ENCODE assay signal across 12 mouse cellular contexts in genomic region chr19:7170916-7171315, GRCm38 (mm10). TPM values are rescaled to one million over a fixed set of nuclear protein-coding genes. Genes with fewer than 3 reads are reported as not detected.
DNase-seq lines count a peak whose midpoint lies in the region; ATAC-seq and TF ChIP-seq lines count a peak whose summit lies in the region.
"Had no signal": no experiment of that assay in that cellular context is flagged by ENCODE, and none has a peak within 500 bp of the region (broad histone marks: within the 10 kb centered on the region; RNA-seq: fewer than 3 reads in every experiment).

No protein-coding gene starts in this region.

- H3K4me2 ChIP-seq in forebrain, embryonic 12.5 days: 0 out of 2 replicates have a peak overlapping the region, but pooled peaks have one; percentile 41
- no peak overlapping the region for H3K4me2 ChIP-seq in forebrain, embryonic 14.5 days (ENCODE audit: low read length)
- no peak overlapping the region for H3K4me2 ChIP-seq in hindbrain, embryonic 12.5 days (replicated peaks)
- H3K4me2 ChIP-seq in hindbrain, postnatal 0 days (ENCODE audit: low read depth, low read length): no peak overlapping the region

- peaks cover 46% of the 10 kb centered on the region for H3K4me1 ChIP-seq in forebrain, embryonic 12.5 days
- peaks cover 25% of the 10 kb centered on the region for H3K4me1 ChIP-seq in forebrain, embryonic 14.5 days (ENCODE audit: control insufficient read depth, insufficient read depth, low read length)
- peaks cover 43% of the 10 kb centered on the region for H3K4me1 ChIP-seq in hindbrain, embryonic 12.5 days
- peaks cover 14% of the 10 kb centered on the region for H3K4me1 ChIP-seq in hindbrain, postnatal 0 days (ENCODE audit: insufficient read depth, low read length)
- H3K4me1 ChIP-seq in E14TG2a.4 (replicated peaks; ENCODE audit: low read depth, low read length): peaks cover 65% of the 10 kb centered on the region
- peaks cover 48% of the 10 kb centered on the region for H3K4me1 ChIP-seq in embryonic facial prominence, embryonic 10.5 days

- WGBS in forebrain, embryonic 12.5 days: 72% methylated on average over 6 of the region's 6 CpGs
- 81% methylated on average over 6 of the region's 6 CpGs for WGBS in forebrain, embryonic 14.5 days
- WGBS in hindbrain, embryonic 12.5 days: 71% methylated on average over 6 of the region's 6 CpGs
- WGBS in hindbrain, postnatal 0 days: 79% methylated on average over 6 of the region's 6 CpGs
- WGBS in embryonic facial prominence, embryonic 10.5 days: 74% methylated on average over 6 of the region's 6 CpGs

- no peak overlapping the region for H3K4me3 ChIP-seq in forebrain, embryonic 12.5 days (replicated peaks)
- H3K4me3 ChIP-seq in forebrain, embryonic 14.5 days (ENCODE audit: low read depth, low read length): no peak overlapping the region
- H3K4me3 ChIP-seq in hindbrain, embryonic 12.5 days: no peak overlapping the region
- H3K4me3 ChIP-seq in hindbrain, postnatal 0 days (ENCODE audit: low read length): no peak overlapping the region
- peak overlapping the region; percentile 5; the same call in 1 of the 2 replicates for H3K4me3 ChIP-seq in E14TG2a.4 (replicated peaks; ENCODE audit: low read length)
- peak overlapping the region; percentile 34; the same call in 1 of the 2 replicates for H3K4me3 ChIP-seq in embryonic facial prominence, embryonic 10.5 days
- H3K4me3 ChIP-seq: left cerebral cortex, adult 2 months had no signal

- no peaks in the 10 kb centered on the region for H3K36me3 ChIP-seq in forebrain, embryonic 12.5 days (replicated peaks)
- no peaks in the 10 kb centered on the region for H3K36me3 ChIP-seq in forebrain, embryonic 14.5 days (ENCODE audit: control insufficient read depth, insufficient read depth, low read length)
- H3K36me3 ChIP-seq in hindbrain, embryonic 12.5 days: no peaks in the 10 kb centered on the region
- H3K36me3 ChIP-seq in hindbrain, postnatal 0 days (ENCODE audit: insufficient read depth, low read length): no peaks in the 10 kb centered on the region
- no peaks in the 10 kb centered on the region for H3K36me3 ChIP-seq in E14TG2a.4 (ENCODE audit: insufficient read depth, low read length)
- no peaks in the 10 kb centered on the region for H3K36me3 ChIP-seq in embryonic facial prominence, embryonic 10.5 days (replicated peaks)

- no peaks in the 10 kb centered on the region for H3K9me3 ChIP-seq in forebrain, embryonic 12.5 days
- no peaks in the 10 kb centered on the region for H3K9me3 ChIP-seq in forebrain, embryonic 14.5 days (replicated peaks; ENCODE audit: control insufficient read depth, low read length)
- no peaks in the 10 kb centered on the region for H3K9me3 ChIP-seq in hindbrain, embryonic 12.5 days (replicated peaks)
- no peaks in the 10 kb centered on the region for H3K9me3 ChIP-seq in hindbrain, postnatal 0 days (ENCODE audit: low read length)
- no peaks in the 10 kb centered on the region for H3K9me3 ChIP-seq in E14TG2a.4 (ENCODE audit: low read length)
- H3K9me3 ChIP-seq in embryonic facial prominence, embryonic 10.5 days: no peaks in the 10 kb centered on the region

- DNase-seq in forebrain, embryonic 14.5 days (ENCODE audit: low spot score): no peak
- DNase-seq in hindbrain, postnatal 0 days (ENCODE audit: low spot score): no peak
- no peak for DNase-seq in embryonic facial prominence, embryonic 10.5 days (ENCODE audit: low spot score)
- DNase-seq in lung, postnatal 36 days: no peak
- DNase-seq: cerebellum, adult 9-10 months; heart, postnatal 36 days; lung, adult 2 months; thymus, adult 2 months had no signal

- H3K27me3 ChIP-seq in forebrain, embryonic 12.5 days: peaks cover 36% of the 10 kb centered on the region
- H3K27me3 ChIP-seq in forebrain, embryonic 14.5 days (replicated peaks; ENCODE audit: control insufficient read depth, insufficient read depth, low read length): no peaks in the 10 kb centered on the region
- H3K27me3 ChIP-seq in hindbrain, embryonic 12.5 days: peaks cover 40% of the 10 kb centered on the region
- no peaks in the 10 kb centered on the region for H3K27me3 ChIP-seq in hindbrain, postnatal 0 days (ENCODE audit: insufficient read depth, low read length)
- H3K27me3 ChIP-seq in E14TG2a.4 (ENCODE audit: insufficient read depth, low read length): peaks cover 50% of the 10 kb centered on the region
- peaks cover 79% of the 10 kb centered on the region for H3K27me3 ChIP-seq in embryonic facial prominence, embryonic 10.5 days (replicated peaks; ENCODE audit: low read depth, poor library complexity, severe bottlenecking)

- 0 out of 2 replicates have a peak overlapping the region, but pooled peaks have one; percentile 87 for H3K27ac ChIP-seq in forebrain, embryonic 12.5 days
- no peak overlapping the region for H3K27ac ChIP-seq in forebrain, embryonic 14.5 days (ENCODE audit: low read depth, low read length)
- H3K27ac ChIP-seq in hindbrain, embryonic 12.5 days: 0 out of 2 replicates have a peak overlapping the region, but pooled peaks have one; percentile 23
- H3K27ac ChIP-seq in hindbrain, postnatal 0 days: no peak overlapping the region
- H3K27ac ChIP-seq in embryonic facial prominence, embryonic 10.5 days (replicated peaks): peak overlapping the region; percentile 79; the same call in 1 of the 2 replicates
- H3K27ac ChIP-seq: left cerebral cortex, adult 2 months had no signal

- no peak for TF ChIP-seq CTCF in hindbrain, postnatal 0 days (IDR thresholded peaks at IDR 0.05; ENCODE audit: low read depth)
- no peak for TF ChIP-seq CTCF in E14TG2a.4 (conservative IDR thresholded peaks at IDR 0.05; ENCODE audit: low read length)

- no peak for ATAC-seq in forebrain, embryonic 12.5 days (ENCODE audit: low FRiP score)
- ATAC-seq in forebrain, embryonic 14.5 days: no peak
- no peak for ATAC-seq in hindbrain, embryonic 12.5 days (ENCODE audit: low FRiP score)
- ATAC-seq in hindbrain, postnatal 0 days: no peak

- H3K9ac ChIP-seq in forebrain, embryonic 12.5 days: no peak overlapping the region
- H3K9ac ChIP-seq in forebrain, embryonic 14.5 days (ENCODE audit: low read length): no peak overlapping the region
- H3K9ac ChIP-seq in hindbrain, embryonic 12.5 days: no peak overlapping the region
- no peak overlapping the region for H3K9ac ChIP-seq in hindbrain, postnatal 0 days (replicated peaks; ENCODE audit: low read length)

RNA-seq across cellular contexts. Expression of gene Otub1, which starts 35.2 kb away (rescaled TPM):
- polyA plus RNA-seq in forebrain, embryonic 12.5 days (2016; fragmentation: Nextera tagmentation; extraction: Ambion mirVana): 220 and 238 TPM in 2 replicates
- polyA plus RNA-seq in forebrain, embryonic 14.5 days (2014; fragmentation: Nextera tagmentation; extraction: Ambion mirVana): 262 TPM in 2 replicates
- polyA plus RNA-seq in hindbrain, embryonic 12.5 days (2016; fragmentation: Nextera tagmentation; extraction: Ambion mirVana): 217 and 218 TPM in 2 replicates
- 216 and 233 TPM in 2 replicates for total RNA-seq in hindbrain, postnatal 0 days (2014; rRNA removed)
- 248 and 253 TPM in 2 replicates for polyA plus RNA-seq in hindbrain, postnatal 0 days (2015; fragmentation: Nextera tagmentation; extraction: Ambion mirVana)
- 275 and 276 TPM in 2 replicates for polyA plus RNA-seq in embryonic facial prominence, embryonic 10.5 days (2016; fragmentation: Nextera tagmentation; extraction: Ambion mirVana)

RNA-seq across cellular contexts. Expression of gene Cox8a, which starts 46.5 kb away (rescaled TPM):
- 781 and 789 TPM in 2 replicates for polyA plus RNA-seq in forebrain, embryonic 12.5 days (2016; fragmentation: Nextera tagmentation; extraction: Ambion mirVana)
- polyA plus RNA-seq in forebrain, embryonic 14.5 days (2014; fragmentation: Nextera tagmentation; extraction: Ambion mirVana): 772 and 935 TPM in 2 replicates
- 715 and 817 TPM in 2 replicates for polyA plus RNA-seq in hindbrain, embryonic 12.5 days (2016; fragmentation: Nextera tagmentation; extraction: Ambion mirVana)
- total RNA-seq in hindbrain, postnatal 0 days (2014; rRNA removed): 1,715 and 1,845 TPM in 2 replicates
- polyA plus RNA-seq in hindbrain, postnatal 0 days (2015; fragmentation: Nextera tagmentation; extraction: Ambion mirVana): 2,044 and 2,080 TPM in 2 replicates
- 867 and 877 TPM in 2 replicates for polyA plus RNA-seq in embryonic facial prominence, embryonic 10.5 days (2016; fragmentation: Nextera tagmentation; extraction: Ambion mirVana)

Comparison
In these comparisons a context has a peak if more than half of its experiments do, and no peak if none do; other contexts are left out.
1. H3K27ac ChIP-seq: peak in forebrain, embryonic 12.5 days (single experiment), hindbrain, embryonic 12.5 days (single experiment) and embryonic facial prominence, embryonic 10.5 days (single experiment); none in forebrain, embryonic 14.5 days (single experiment) and hindbrain, postnatal 0 days (single experiment).
2. H3K4me3 ChIP-seq: peak in E14TG2a.4 (single experiment) and embryonic facial prominence, embryonic 10.5 days (single experiment); none in forebrain, embryonic 12.5 days (single experiment), forebrain, embryonic 14.5 days (single experiment), hindbrain, embryonic 12.5 days (single experiment) and hindbrain, postnatal 0 days (single experiment).